Mouse (Mus musculus): ENCODE results near the gene Orai1.
A peak's percentile ranks its signal among the peaks of the same experiment; 100 is the strongest.
"Not testable (repeated sequence)": the region's sequence is repeated elsewhere in the genome, so short reads cannot be mapped to it uniquely, and the experiment has no call there.

Gene Orai1

DNA sequence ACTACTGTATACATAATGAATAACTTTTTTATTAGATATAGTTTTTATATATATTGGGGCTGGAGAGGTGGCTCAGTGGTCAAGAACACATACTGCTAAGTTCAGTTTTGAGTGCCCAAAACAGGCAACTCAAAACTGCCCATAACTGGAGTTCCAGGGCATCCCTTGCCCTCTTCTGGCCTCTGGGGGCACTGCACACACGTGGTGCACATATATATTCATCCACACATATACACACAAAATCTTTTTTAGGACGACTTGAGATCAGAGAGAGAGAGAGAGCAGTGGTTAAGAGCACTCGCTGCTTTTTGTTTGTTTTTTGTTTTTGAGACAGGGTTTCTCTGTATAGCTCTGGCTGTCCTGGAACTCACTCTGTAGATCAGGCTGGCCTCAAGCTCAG lies 16.4 kb downstream of the Orai1 start:
- DNase-seq (ENCODE audit: low spot score), result no peak

- no peak for DNase-seq (ENCODE audit: low spot score)
Measured at GRCm38 (mm10) chr5:123033646-123034160, 18.8 kb downstream of the Orai1 start.

- DNase-seq (ENCODE audit: low spot score), result no peak
Measured at GRCm38 (mm10) chr5:123035089-123035488, 20.2 kb downstream of the Orai1 start.

GRCm38 (mm10) chr5:123035564-123035963 lies 20.7 kb downstream of the Orai1 start:
- no peak for DNase-seq (ENCODE audit: low spot score)

DNA sequence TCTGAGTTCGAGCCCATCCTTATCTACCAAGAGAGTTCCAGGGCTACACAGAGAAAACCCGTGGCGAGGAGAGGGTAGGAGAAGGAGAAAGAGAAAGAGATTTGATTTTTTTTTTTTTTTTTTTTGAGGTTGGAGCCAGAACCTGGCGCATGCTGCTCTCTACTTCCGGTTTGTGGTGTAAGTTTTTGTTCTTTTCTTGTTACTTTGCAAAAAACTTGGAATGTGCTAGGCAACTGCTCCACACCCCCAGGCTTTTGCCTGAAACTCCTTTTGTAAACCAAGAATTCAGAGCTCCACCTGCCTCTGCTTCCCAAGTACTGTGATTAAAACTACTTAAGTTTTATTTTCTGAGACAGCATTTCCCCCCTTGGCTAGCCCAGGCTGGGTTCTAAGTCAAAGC lies 23.2 kb downstream of the Orai1 start:
- DNase-seq (ENCODE audit: low spot score), result no peak

- DNase-seq (ENCODE audit: low spot score), result peak; percentile 47
Measured at GRCm38 (mm10) chr5:123039120-123039752, 24.4 kb downstream of the Orai1 start.

DNA sequence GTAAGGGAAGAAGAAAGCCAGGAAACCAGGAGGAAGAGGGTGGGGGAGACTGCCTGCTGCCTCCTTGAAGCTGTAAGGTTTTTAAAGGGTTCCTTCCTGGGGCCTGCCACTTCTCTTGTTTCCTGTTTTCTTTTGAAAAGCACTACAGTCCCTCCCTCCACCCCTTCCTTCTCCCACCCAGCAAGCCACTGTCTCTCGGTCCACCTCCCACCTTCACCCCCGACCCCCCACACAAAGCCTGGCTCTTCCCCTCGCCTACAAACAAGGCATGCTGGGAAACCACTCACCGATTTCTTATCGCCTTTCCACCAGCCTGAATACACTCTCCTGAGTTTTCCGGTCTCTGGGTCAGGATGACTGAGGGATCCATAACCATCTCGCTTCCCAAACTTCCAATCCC lies 25.9 kb downstream of the Orai1 start:
- DNase-seq (ENCODE audit: low spot score), result no peak

DNA sequence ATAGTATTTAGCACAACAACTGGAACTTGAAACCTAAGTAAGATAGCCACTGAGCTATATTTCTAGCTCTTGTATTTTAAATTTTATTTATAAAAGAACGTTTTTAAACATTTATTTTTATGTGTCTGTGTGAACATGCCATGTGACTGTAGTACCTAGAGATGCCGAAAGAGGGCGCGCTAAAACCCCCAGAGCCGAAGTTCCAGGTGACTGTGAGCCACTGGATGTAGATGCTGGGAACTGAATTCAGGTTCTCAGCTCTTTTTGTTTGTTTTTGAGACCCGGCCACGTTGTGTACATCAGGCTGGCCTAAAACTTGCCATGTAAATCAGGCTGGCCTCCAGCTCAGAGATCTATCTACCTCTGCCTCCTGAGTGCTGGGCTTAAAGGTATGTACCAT lies 29.0 kb downstream of the Orai1 start:
- DNase-seq (ENCODE audit: low spot score), result no peak

- DNase-seq (ENCODE audit: low spot score), result peak; percentile 68
Measured at GRCm38 (mm10) chr5:123045561-123046295, 30.9 kb downstream of the Orai1 start.

- no peak for DNase-seq (ENCODE audit: low spot score)
Measured at GRCm38 (mm10) chr5:123046916-123047315, 32.0 kb downstream of the Orai1 start, which contains the start of gene Morn3. Morn3 (minus strand) TSS chr5:123047016.

GRCm38 (mm10) chr5:123049271-123049670 lies 34.4 kb downstream of the Orai1 start:
- no peak for DNase-seq (ENCODE audit: low spot score)

GRCm38 (mm10) chr5:123050918-123051317 lies 36.0 kb downstream of the Orai1 start:
- no peak for DNase-seq (ENCODE audit: low spot score)

DNA sequence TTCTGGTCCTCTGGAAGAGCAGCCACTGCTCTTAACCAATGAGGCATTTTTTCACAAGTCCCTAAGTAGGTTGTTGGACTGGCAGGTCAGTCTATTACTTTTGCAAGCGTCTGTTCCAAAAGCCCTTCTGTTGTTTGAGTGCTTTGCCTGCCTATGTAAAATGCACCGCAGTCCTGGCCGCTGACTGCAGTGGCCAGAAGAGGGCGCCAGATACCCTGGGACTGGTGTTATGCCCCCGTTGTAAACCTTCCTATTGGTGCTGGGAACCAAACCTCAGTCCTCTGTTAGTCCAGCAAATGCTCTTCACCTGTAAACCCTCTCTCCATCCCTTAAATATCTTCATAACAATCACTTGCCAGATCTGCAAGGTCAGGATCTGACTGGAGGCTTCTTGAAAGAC lies 36.9 kb downstream of the Orai1 start:
- no peak for DNase-seq (ENCODE audit: low spot score)

DNA sequence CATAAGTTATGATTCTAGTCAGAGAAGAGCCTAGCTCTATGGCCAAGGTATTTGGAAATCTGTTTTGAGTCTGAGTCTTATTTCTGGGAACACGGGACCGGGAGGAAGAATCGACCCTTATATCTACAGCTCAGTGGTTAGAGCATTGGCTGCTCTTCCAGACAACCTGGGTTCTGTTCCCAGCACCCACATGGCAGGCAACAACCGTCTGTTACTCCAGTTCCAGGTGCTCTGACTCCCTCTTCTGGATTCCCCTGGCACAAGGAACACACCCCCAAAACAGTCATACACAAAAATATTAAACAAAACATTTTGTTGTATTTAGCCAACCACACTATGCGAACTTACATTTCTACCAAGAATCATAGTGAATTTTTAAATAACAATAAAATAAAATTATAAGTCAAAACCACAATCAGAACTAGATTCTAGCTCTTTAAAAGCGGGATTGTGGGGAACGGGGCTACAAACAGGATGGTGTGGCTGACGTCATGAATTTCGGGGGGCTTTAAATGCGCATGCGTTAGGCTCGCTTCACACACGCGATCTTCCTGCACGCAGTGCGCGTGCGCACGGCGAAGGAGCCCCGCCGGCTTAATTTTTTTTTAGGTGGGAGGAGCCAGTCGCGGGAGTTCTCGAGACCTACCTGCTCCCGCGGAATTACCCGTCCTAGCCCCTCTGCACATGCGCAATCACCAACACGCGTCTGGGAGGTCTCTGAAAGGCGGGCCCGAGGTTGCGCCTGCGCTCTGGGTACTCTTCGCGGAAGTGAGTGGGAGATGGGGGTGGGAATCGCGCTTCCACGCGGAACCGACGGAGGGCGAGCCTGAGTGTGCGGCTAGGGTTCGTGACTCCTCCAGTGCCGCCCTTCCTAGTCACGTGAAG lies 42.7 kb downstream of the Orai1 start:
- DNase-seq (ENCODE audit: low spot score), result peak; percentile 99

DNA sequence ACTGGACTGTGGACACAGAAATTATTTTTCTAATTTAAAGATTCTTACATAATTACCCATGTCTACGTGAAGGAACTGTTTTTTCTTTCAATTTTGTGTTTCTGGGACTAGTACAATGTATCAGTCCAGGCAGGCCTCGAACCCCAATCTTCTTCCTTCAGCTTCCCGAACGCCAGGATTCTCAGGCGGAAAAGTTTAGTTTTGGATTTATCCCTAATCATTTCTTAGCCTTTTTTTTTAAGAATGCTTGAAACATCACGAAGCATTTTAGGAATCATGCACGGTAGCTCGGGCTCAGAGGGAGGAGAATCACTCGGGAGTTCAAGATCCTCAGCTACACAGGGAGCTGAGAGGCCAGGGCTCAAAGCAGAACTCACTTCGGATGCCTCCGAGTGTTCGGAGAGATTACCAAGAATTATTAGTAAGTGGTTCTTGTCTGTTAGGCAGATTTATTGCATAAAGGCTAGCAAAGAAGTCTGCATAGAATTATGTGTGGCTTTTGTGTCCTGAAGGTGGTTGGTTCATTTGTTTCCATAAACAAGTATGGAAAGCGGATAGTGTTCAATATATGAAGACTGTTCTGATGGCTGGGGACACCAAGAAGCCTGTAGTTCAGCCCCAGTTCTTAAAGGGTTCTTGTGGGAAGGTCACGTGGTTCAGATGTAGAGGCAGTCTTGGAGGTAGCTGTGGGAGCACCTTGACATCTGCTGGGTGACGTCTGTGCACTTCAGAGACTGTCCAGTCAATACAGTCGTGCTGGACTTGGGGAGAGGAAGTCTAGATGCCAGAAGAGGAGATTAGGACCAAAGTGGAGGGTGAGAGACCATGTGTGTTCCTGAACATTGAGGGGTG lies 43.6 kb downstream of the Orai1 start:
- DNase-seq (ENCODE audit: low spot score), result no peak

DNA sequence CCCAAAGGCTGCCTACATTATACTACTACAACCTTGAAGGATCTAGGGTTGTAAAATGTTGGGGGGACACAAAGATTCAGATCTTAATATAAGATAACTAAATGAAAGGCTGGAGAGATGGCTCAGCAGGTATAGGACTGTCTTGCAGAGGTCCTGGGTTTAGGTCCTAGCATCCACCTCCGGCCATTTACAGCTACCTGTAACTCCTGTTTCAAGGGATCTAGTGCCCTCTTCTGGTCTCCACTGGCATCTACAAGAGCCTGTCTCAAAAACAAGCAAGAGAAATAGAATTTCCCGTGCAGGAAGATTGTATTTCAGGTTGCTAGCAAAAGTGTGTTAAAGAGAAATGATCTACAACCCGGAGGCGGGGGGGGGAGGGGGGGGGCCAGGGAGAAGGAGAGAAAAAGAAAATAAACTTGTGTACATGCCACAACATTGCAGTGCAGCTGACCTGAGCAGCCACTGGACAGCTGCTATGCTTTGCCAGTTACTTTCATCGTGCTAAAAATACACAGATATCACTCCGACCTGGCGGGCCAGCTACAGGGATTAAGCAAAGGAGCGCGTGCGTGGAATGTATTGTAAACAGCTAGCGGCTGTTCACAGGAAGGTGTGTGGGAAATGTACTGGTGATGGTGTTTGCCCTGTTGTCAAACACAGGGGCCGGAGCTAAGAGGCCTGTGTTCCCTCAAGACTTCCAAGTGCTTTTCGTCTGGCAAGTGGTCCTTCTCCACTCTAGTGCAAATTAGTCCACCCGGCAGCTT lies 45.1 kb downstream of the Orai1 start:
- DNase-seq (ENCODE audit: low spot score), result peak; percentile 52

DNA sequence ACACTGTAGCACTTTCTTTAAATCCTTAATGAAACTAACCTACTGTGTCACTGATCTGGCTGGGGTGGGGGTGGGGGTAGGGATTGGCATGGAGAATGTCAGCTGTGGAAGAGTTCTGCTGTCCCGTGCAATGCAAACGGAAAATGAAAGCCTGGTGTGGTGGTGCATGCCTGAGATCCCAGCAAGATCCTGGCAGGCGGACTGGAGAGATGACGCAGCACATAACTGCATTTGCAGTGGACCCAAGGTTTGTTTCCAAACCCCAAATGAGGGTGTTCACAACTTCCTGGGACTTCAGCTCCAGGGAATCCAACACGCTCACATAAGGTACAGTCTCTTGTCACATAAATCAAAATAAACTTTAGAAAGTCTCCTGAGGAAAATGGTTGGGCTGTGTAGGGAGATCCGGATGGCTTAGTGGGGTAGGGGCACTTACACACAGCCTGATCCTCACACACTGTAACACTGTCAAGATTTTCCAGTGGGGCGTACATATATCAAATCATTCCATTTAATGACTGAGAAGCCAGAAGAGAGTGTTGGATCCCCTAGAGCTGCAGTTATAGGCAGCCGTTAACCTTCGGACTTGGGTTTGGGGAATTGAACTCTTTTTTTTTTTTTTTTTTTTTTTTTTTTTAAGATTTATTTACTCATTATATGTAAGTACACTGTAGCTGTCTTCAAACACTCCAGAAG lies 46.0 kb downstream of the Orai1 start:
- DNase-seq (ENCODE audit: low spot score), result no peak

DNA sequence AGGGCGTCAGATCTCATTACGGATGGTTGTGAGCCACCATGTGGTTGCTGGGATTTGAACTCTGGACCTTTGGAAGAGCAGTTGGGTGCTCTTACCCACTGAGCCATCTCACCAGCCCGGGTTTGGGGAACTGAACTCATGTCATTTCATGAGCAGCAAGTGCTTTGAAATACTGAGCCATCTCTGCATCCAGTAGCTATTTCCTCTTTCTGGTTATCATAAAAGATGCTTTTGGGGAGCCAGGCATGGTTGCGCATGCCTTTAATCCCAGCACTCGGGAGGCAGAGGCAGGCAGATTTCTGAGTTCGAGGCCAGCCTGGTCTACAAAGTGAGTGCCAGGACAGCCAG lies 46.5 kb downstream of the Orai1 start:
- not testable (repeated sequence) for DNase-seq (ENCODE audit: low spot score)

GRCm38 (mm10) chr5:123063141-123063540 lies 48.3 kb downstream of the Orai1 start:
- DNase-seq (ENCODE audit: low spot score), result no peak

- DNase-seq (ENCODE audit: low spot score), result peak; percentile 51
Measured at GRCm38 (mm10) chr5:123064207-123064606, 49.3 kb downstream of the Orai1 start.

Data from layer of hippocampus, adult 11-12 months (tissue).